Mouse (Mus musculus): ENCODE measurements around the gene Pros1. TPM values are rescaled to one million over a fixed set of nuclear protein-coding genes. Genes with fewer than 3 reads are reported as not detected.

Pros1 gene
- polyA plus RNA-seq, 1 experiment from 2014 or later = 19.1 TPM

DNA sequence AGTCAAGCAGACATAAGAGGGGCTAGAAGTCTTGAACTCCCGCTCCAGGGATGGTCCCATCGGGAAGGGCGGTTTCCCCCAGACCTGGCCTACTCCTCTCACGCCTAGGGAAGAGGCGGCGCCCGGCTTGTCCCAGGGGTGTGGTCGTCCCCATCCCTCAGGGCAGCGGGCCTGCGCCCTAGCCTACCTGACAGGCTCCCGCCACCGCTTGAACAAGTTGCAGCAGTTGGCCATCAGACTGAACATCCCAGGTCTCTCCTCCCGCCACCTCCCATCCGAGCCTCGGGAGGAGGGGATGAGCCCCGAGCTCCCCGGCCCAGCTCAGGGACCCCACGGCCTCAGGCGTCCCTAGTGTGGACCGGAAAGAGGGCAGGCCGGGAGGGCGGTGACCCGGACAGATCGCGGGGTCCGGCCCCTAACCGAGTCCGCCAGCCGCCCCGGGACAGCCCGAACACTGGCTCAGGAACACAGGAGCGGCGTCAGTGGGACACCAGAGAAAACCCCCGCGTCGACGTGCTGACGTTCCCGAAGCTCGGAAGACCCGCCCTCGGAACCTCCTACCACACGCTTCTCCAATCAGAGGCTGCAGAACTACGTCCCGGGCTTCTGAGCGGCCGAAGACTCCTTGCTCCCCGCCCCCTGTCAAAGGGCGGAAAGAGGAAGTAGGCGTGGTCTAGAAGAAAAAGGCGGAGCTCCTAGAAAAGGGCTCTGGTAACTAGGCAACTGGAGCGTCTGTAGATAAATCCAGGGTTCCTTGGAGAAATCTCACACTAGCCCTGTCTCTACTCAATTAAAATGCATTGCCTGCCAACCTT, 7.4 kb upstream of the Pros1 start, which contains the start of gene Arl13b:
Arl13b (minus strand) TSS at position 543 of the 815 bp plus-strand sequence.
- no peaks in the 10 kb centered on the region for H3K27me3 ChIP-seq (ENCODE audit: insufficient read depth, low read length)
- DNase-seq (peak; percentile 92), ATAC-seq (peak; percentile 100)
- peak within 1 kb of the TSS; percentile 37 for H3K27ac ChIP-seq (ENCODE audit: low read depth)
- under 1% methylated on average over 52 of the region's 52 CpGs for WGBS (ENCODE audit: insufficient replicate concordance)
- peak within 1 kb of the TSS; percentile 80 for H3K4me3 ChIP-seq (ENCODE audit: low read depth, low read length)
- H3K4me1 ChIP-seq (ENCODE audit: insufficient read depth) = peaks cover 6% of the 10 kb centered on the region
- H3K36me3 ChIP-seq (replicated peaks; ENCODE audit: insufficient read depth, low read length) = no peaks in the 10 kb centered on the region
- peak within 1 kb of the TSS; percentile 90 for H3K4me2 ChIP-seq (ENCODE audit: low read depth, low read length)
- H3K9ac ChIP-seq (replicated peaks) = peak within 1 kb of the TSS; percentile 78
- no peaks in the 10 kb centered on the region for H3K9me3 ChIP-seq (ENCODE audit: low read length)
- no peak; the same call in 1 of the 2 replicates for TF ChIP-seq EP300 (IDR thresholded peaks at IDR 0.05; ENCODE audit: low read depth)
- TF ChIP-seq CTCF (IDR thresholded peaks at IDR 0.05; ENCODE audit: low read depth) = no peak

GRCm38 (mm10) chr16:62852464-62853252, 1.4 kb upstream of the Pros1 start:
- Histone ChIP-seq H3K27me3 (ENCODE audit: insufficient read depth, low read length) (no peaks in the 10 kb centered on the region), H3K27ac (ENCODE audit: low read depth) (no peak overlapping the region), H3K9me3 (ENCODE audit: low read length) (no peaks in the 10 kb centered on the region), H3K4me2 (ENCODE audit: low read depth, low read length) (no peak overlapping the region), H3K4me3 (ENCODE audit: low read depth, low read length) (no peak overlapping the region), H3K4me1 (ENCODE audit: insufficient read depth) (no peaks in the 10 kb centered on the region), H3K36me3 (replicated peaks; ENCODE audit: insufficient read depth, low read length) (no peaks in the 10 kb centered on the region), H3K9ac (replicated peaks) (no peak overlapping the region)
- DNase-seq (no peak), ATAC-seq (no peak)
- 79% methylated on average over 3 of the region's 3 CpGs for WGBS (ENCODE audit: insufficient replicate concordance)
- TF ChIP-seq CTCF (IDR thresholded peaks at IDR 0.05; ENCODE audit: low read depth) (0 out of 2 replicates have a peak, but pooled peaks have one; percentile 20), EP300 (IDR thresholded peaks at IDR 0.05; ENCODE audit: low read depth) (no peak)

DNA sequence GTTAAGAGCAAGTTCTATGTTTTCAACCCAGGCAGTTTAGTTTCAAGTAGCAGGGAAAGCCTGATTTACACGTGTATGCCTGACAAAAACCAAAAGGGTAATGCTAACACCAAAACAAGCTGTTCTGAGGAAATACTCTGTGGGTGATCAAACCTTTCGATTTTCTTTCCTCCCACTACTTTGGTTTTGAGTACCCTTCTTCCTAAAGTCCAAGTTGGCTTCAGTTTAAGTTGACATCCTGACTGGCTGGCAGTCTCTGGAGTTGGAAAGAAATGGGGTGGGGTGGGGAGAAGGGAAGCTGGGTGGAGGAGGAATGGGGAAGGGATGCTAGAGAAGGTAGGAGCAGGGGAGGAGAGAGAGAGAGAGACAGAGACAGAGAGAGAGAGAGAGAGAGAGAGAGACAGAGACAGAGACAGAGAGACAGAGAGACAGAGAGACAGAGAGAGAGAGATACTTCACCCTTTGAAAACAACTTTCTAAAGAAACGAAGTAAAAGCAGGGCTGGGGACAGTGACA, 438 bp upstream of the Pros1 start:
- WGBS (ENCODE audit: insufficient replicate concordance) = 10% methylated on average over 3 of the region's 3 CpGs
- H3K27me3 ChIP-seq (ENCODE audit: insufficient read depth, low read length) = no peaks in the 10 kb centered on the region
- no peaks in the 10 kb centered on the region for H3K36me3 ChIP-seq (replicated peaks; ENCODE audit: insufficient read depth, low read length)
- peak overlapping the region; percentile 82 for H3K9ac ChIP-seq (replicated peaks)
- DNase-seq (no peak), ATAC-seq (peak; percentile 23)
- H3K4me2 ChIP-seq (ENCODE audit: low read depth, low read length) = peak overlapping the region; percentile 91
- TF ChIP-seq EP300 (IDR thresholded peaks at IDR 0.05; ENCODE audit: low read depth) (no peak), CTCF (IDR thresholded peaks at IDR 0.05; ENCODE audit: low read depth) (no peak)
- peak overlapping the region; percentile 68 for H3K4me3 ChIP-seq (ENCODE audit: low read depth, low read length)
- H3K9me3 ChIP-seq (ENCODE audit: low read length) = no peaks in the 10 kb centered on the region
- no peaks in the 10 kb centered on the region for H3K4me1 ChIP-seq (ENCODE audit: insufficient read depth)
- peak overlapping the region; percentile 83 for H3K27ac ChIP-seq (ENCODE audit: low read depth)

DNA sequence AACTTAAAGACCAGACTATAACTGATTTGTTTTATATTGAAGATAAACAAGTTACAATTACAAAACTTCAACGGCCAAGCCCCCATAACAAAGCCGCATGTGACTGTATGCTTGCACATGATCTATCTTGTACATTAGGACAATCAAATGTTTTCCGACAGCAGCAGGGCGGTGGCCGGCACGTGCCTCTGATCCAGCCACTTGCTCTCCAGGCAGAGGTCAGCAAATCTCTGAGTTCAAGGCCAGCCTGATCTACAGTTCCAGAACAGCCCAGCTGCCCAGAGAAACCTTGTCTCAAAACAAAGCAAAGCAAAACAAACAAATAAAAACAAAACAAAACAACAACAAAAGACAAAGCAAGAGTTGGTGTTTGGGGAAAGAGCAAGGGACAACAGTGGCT, 1.3 kb downstream of the Pros1 start:
- Histone ChIP-seq H3K4me2 (ENCODE audit: low read depth, low read length) (peak overlapping the region; percentile 91; the same call in 1 of the 2 replicates), H3K27me3 (ENCODE audit: insufficient read depth, low read length) (no peaks in the 10 kb centered on the region), H3K4me1 (ENCODE audit: insufficient read depth) (no peaks in the 10 kb centered on the region), H3K9me3 (ENCODE audit: low read length) (no peaks in the 10 kb centered on the region), H3K4me3 (ENCODE audit: low read depth, low read length) (no peak overlapping the region), H3K9ac (replicated peaks) (no peak overlapping the region), H3K36me3 (replicated peaks; ENCODE audit: insufficient read depth, low read length) (no peaks in the 10 kb centered on the region), H3K27ac (ENCODE audit: low read depth) (no peak overlapping the region)
- no peak for ATAC-seq
- 66% methylated on average over 6 of the region's 6 CpGs for WGBS (ENCODE audit: insufficient replicate concordance)
- TF ChIP-seq CTCF (IDR thresholded peaks at IDR 0.05; ENCODE audit: low read depth) (no peak), EP300 (IDR thresholded peaks at IDR 0.05; ENCODE audit: low read depth) (no peak)
- no peak for DNase-seq

- WGBS (ENCODE audit: insufficient replicate concordance) = 66% methylated on average over 2 of the region's 2 CpGs
- DNase-seq = no peak
- H3K4me3 ChIP-seq (ENCODE audit: low read depth, low read length) = no peak overlapping the region
- TF ChIP-seq CTCF (IDR thresholded peaks at IDR 0.05; ENCODE audit: low read depth) = no peak
- TF ChIP-seq EP300 (IDR thresholded peaks at IDR 0.05; ENCODE audit: low read depth) = no peak
- H3K9ac ChIP-seq (replicated peaks) = no peak overlapping the region
- H3K36me3 ChIP-seq (replicated peaks; ENCODE audit: insufficient read depth, low read length) = no peaks in the 10 kb centered on the region
- H3K4me2 ChIP-seq (ENCODE audit: low read depth, low read length) = no peak overlapping the region
- no peaks in the 10 kb centered on the region for H3K27me3 ChIP-seq (ENCODE audit: insufficient read depth, low read length)
- no peaks in the 10 kb centered on the region for H3K4me1 ChIP-seq (ENCODE audit: insufficient read depth)
- H3K27ac ChIP-seq (ENCODE audit: low read depth) = no peak overlapping the region
- no peaks in the 10 kb centered on the region for H3K9me3 ChIP-seq (ENCODE audit: low read length)
- no peak for ATAC-seq
These were observed 2.2 kb downstream of the Pros1 start for GRCm38 (mm10) chr16:62856273-62856672.

DNA sequence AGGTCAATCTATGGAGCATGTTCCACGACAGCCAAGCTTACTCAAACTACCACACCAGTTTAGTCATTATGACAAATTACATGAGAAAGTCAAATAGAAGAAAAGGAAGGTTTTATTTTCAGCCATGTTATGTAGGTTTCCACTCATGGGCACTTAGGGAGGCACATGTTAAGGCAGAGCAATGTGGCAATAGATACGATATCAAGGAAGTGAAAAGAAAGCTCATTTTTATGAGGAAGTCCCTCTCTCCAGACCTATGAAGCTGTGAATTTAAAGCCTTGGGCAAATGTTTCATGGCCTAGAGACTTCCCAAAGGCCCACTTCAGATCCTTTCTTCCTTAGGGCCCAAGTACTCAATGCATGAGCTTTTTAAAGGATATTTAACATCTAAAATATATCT, 3.4 kb downstream of the Pros1 start:
- 58% methylated on average over 2 of the region's 2 CpGs for WGBS (ENCODE audit: insufficient replicate concordance)
- no peak for TF ChIP-seq CTCF (IDR thresholded peaks at IDR 0.05; ENCODE audit: low read depth)
- TF ChIP-seq EP300 (IDR thresholded peaks at IDR 0.05; ENCODE audit: low read depth) = no peak
- H3K4me1 ChIP-seq (ENCODE audit: insufficient read depth) = no peaks in the 10 kb centered on the region

More for the DNA sequence above, 3.4 kb downstream of the Pros1 start:
- Histone ChIP-seq H3K9me3 (ENCODE audit: low read length) (no peaks in the 10 kb centered on the region), H3K36me3 (replicated peaks; ENCODE audit: insufficient read depth, low read length) (no peaks in the 10 kb centered on the region), H3K4me2 (ENCODE audit: low read depth, low read length) (no peak overlapping the region), H3K27me3 (ENCODE audit: insufficient read depth, low read length) (no peaks in the 10 kb centered on the region), H3K4me3 (ENCODE audit: low read depth, low read length) (no peak overlapping the region), H3K9ac (replicated peaks) (no peak overlapping the region), H3K27ac (ENCODE audit: low read depth) (no peak overlapping the region)
- no peak for ATAC-seq
- no peak for DNase-seq
